Mouse (Mus musculus) ES-Bruce4 (cell line): ENCODE results near the gene Ocm. TPM values are rescaled to one million over a fixed set of nuclear protein-coding genes. Genes with fewer than 3 reads are reported as not detected.

Source experiments
- H3K27ac ChIP-seq: 2 replicates; pipeline ENCODE4 v1.5.1; 2012; ENCODE audit warnings: low read length, inconsistent platforms; ENCODE audit not compliant: insufficient read depth
- H3K27me3 ChIP-seq: 2 replicates; pipeline ENCODE4 v1.6.1; 2012; ENCODE audit warnings: mild to moderate bottlenecking, low read length, inconsistent platforms; ENCODE audit not compliant: control insufficient read depth, poor library complexity, insufficient read depth, severe bottlenecking
- H3K36me3 ChIP-seq: 2 replicates; pipeline ENCODE4 v1.6.1; 2012; ENCODE audit warnings: inconsistent platforms, mild to moderate bottlenecking, low read length, moderate library complexity; ENCODE audit not compliant: control insufficient read depth, poor library complexity, insufficient read depth, severe bottlenecking
- H3K4me1 ChIP-seq: one replicate; pipeline ENCODE4 v1.8.1; 2011; ENCODE audit warnings: low read length; ENCODE audit not compliant: control insufficient read depth, insufficient read depth
- H3K4me3 ChIP-seq: 2 replicates; pipeline ENCODE4 v1.5.1; 2011; ENCODE audit warnings: low read depth, mild to moderate bottlenecking, low read length
- H3K9ac ChIP-seq: 2 replicates; pipeline ENCODE4 v1.6.1; 2012; ENCODE audit warnings: low read depth, mild to moderate bottlenecking, inconsistent platforms; ENCODE audit not compliant: poor library complexity, severe bottlenecking
- H3K9me3 ChIP-seq: replicated peaks from 2 replicates; pipeline ENCODE4 v1.6.1; 2012; ENCODE audit warnings: mild to moderate bottlenecking, low read length, inconsistent platforms; ENCODE audit not compliant: control insufficient read depth, poor library complexity, insufficient read depth, severe bottlenecking
- CTCF ChIP-seq: IDR thresholded peaks from one replicate; pipeline ENCODE4 v1.8.1; 2011; ENCODE audit warnings: low read depth, low read length
- EP300 ChIP-seq: IDR thresholded peaks from 2 replicates; pipeline ENCODE4 v1.6.1; 2011; ENCODE audit warnings: low read depth, low read length; ENCODE audit not compliant: insufficient read depth
- POLR2A ChIP-seq: IDR thresholded peaks from one replicate; pipeline ENCODE4 v1.8.1; 2011; ENCODE audit warnings: low read length; ENCODE audit not compliant: insufficient read depth
- polyA plus RNA-seq: library from polyadenylated mRNA; stranded (reverse); fragments of >200 nt; gene quantifications from 2 replicates; pipeline ENCODE4 v1.2.4, GENCODE M21; 2011; ENCODE audit warnings: low read depth; ENCODE audit not compliant: missing spikeins, insufficient read depth, insufficient read length

Gene Ocm
- polyA plus RNA-seq, 1 experiment = not detected

- peaks cover 31% of the 10 kb centered on the region for H3K36me3 ChIP-seq
- no peaks in the 10 kb centered on the region for H3K27me3 ChIP-seq
- H3K4me1 ChIP-seq = no peaks in the 10 kb centered on the region
- TF ChIP-seq POLR2A (no peak), EP300 (no peak), CTCF (no peak)
- H3K27ac ChIP-seq = no peak overlapping the region
- no peaks in the 10 kb centered on the region for H3K9me3 ChIP-seq
- H3K4me3 ChIP-seq = no peak overlapping the region
- no peak overlapping the region for H3K9ac ChIP-seq
Measured at GRCm38 (mm10) chr5:143994632-143995365, 31.7 kb downstream of the Ocm start.

DNA sequence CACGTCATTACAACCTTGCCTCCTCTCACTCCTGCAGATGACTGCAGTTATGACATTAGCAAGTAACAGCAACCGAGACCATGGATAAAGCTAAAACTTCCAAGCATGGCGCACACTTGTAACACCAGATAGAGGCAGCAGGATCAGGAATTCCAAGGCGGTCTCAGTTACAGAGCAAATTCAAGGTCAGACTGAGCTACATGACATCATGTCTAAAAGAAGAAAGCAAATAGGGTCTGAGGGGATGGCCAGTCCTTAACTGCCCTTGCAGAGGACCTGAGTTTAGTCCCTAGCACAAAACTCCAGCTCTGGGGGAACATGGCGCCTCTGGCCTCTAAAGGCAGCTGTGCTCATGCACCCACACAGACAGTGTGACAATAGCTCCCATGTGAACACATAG, 32.6 kb downstream of the Ocm start:
- no peaks in the 10 kb centered on the region for H3K27me3 ChIP-seq
- H3K27ac ChIP-seq = no peak overlapping the region
- no peaks in the 10 kb centered on the region for H3K9me3 ChIP-seq
- peaks cover 26% of the 10 kb centered on the region for H3K36me3 ChIP-seq
- H3K9ac ChIP-seq = no peak overlapping the region
- H3K4me3 ChIP-seq = no peak overlapping the region
- H3K4me1 ChIP-seq = no peaks in the 10 kb centered on the region
- TF ChIP-seq CTCF (no peak), EP300 (no peak)

DNA sequence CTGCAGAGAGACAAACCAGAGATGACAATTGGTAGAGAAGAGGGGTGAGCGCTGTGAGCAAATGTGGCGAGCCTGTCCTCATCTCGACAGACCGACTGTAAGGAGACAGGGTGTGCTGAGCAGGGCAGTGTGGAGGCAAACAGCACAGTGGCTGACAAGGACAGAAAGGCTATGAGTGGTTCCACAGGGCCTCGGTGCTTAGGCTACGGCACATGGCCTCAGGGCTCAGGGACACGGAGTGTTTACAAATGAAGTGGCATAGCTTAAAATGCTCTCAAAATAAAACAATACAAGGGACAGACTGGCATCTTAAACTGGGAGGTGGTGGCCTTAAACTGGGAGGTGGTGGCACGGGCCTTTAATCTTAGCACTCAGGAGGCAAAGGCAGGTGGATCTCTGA, 33.2 kb downstream of the Ocm start:
- Histone ChIP-seq H3K9ac (no peak overlapping the region), H3K9me3 (no peaks in the 10 kb centered on the region), H3K4me3 (no peak overlapping the region), H3K36me3 (peaks cover 28% of the 10 kb centered on the region), H3K4me1 (no peaks in the 10 kb centered on the region), H3K27me3 (no peaks in the 10 kb centered on the region), H3K27ac (no peak overlapping the region)
- TF ChIP-seq EP300 (no peak), POLR2A (no peak), CTCF (no peak)

- H3K9me3 ChIP-seq = no peaks in the 10 kb centered on the region
- H3K9ac ChIP-seq = no peak overlapping the region
- peaks cover 31% of the 10 kb centered on the region for H3K36me3 ChIP-seq
- H3K27ac ChIP-seq = no peak overlapping the region
- H3K4me3 ChIP-seq = no peak overlapping the region
- no peaks in the 10 kb centered on the region for H3K4me1 ChIP-seq
- no peak for TF ChIP-seq CTCF
- TF ChIP-seq POLR2A = no peak
- no peak for TF ChIP-seq EP300
- H3K27me3 ChIP-seq = no peaks in the 10 kb centered on the region
Measured at GRCm38 (mm10) chr5:143992661-143993060, 33.8 kb downstream of the Ocm start.

DNA sequence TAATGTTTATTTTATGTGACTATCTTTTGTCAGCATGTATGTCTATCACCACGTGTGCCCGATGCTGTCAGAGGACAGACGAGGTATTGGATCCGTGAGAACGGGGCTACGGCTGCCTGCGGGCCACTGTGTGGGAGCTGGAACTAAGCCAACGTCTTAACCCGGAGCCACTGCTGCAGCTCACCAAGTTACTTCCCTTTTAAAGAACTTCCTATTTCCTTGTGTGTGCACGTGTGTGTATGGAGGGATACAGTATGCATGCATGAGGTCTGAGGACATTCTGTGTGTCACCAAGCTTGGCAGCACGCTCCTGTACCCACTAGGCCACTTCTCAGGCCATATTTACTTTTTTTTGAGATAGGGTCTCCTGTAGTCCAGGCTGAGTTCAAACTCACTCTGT, 36.4 kb downstream of the Ocm start:
- H3K27me3 ChIP-seq = no peaks in the 10 kb centered on the region
- no peak overlapping the region for H3K9ac ChIP-seq
- no peak overlapping the region for H3K4me3 ChIP-seq
- no peak overlapping the region for H3K27ac ChIP-seq
- no peaks in the 10 kb centered on the region for H3K9me3 ChIP-seq
- no peaks in the 10 kb centered on the region for H3K4me1 ChIP-seq
- peaks cover 37% of the 10 kb centered on the region for H3K36me3 ChIP-seq
- TF ChIP-seq CTCF = no peak
- TF ChIP-seq EP300 = no peak
- TF ChIP-seq POLR2A = no peak

DNA sequence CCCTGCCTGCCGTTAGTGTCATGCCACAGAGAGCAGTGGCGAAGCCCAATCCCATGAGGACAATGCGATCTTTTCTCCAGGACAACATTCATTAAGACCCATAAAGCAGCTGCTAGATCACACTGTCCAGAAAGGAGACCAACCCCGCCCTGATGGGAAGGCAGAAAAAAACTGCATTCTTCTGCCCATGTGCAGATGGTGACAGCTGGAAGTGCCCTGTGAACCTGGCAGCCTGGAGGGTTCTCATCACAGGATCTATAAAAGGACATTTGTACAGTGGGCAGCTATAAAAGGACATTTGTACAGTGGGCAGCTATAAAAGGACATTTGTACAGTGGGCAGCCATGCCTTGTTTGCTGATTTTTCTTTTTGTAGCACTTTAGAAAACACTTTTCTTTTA, 37.4 kb downstream of the Ocm start:
- H3K9ac ChIP-seq = no peak overlapping the region
- H3K4me1 ChIP-seq = no peaks in the 10 kb centered on the region
- no peak overlapping the region for H3K4me3 ChIP-seq
- no peaks in the 10 kb centered on the region for H3K9me3 ChIP-seq
- H3K27ac ChIP-seq = no peak overlapping the region
- no peaks in the 10 kb centered on the region for H3K27me3 ChIP-seq
- TF ChIP-seq EP300 = no peak
- TF ChIP-seq POLR2A = no peak
- TF ChIP-seq CTCF = no peak
- H3K36me3 ChIP-seq = peaks cover 37% of the 10 kb centered on the region
